Mouse (Mus musculus) embryonic facial prominence, embryonic 11.5 days (tissue): ENCODE measurements around the gene Asic3. TPM values are rescaled to one million over a fixed set of nuclear protein-coding genes. Genes with fewer than 3 reads are reported as not detected.
"Not testable (repeated sequence)": the region's sequence is repeated elsewhere in the genome, so short reads cannot be mapped to it uniquely, and the experiment has no call there.

ENCODE experiments used
- ATAC-seq: fragments of 200-750 bp; cut with Nextera tagmentation; replicated peaks from 2 replicates; pipeline ENCODE4 v1.8.0; 2017; ENCODE audit warnings: low read depth; ENCODE audit not compliant: insufficient number of reproducible peaks, low FRiP score, low TSS enrichment
- DNase-seq: peaks from one replicate; pipeline ENCODE4 v3.0.0-alpha.2; 2015; ENCODE audit warnings: low spot score
- H3K27ac ChIP-seq: fragments of 300-500 bp; sonication (generic); replicated peaks from 2 replicates; pipeline ENCODE4 v1.5.1; 2014; ENCODE audit warnings: mild to moderate bottlenecking, low read depth, low read length, control low read depth
- H3K27me3 ChIP-seq: fragments of 300-500 bp; sonication (generic); 2 replicates; pipeline ENCODE4 v1.6.1; 2014; ENCODE audit warnings: mild to moderate bottlenecking, low read length, moderate library complexity, mixed read lengths; ENCODE audit not compliant: control insufficient read depth, insufficient read depth
- H3K36me3 ChIP-seq: fragments of 300-500 bp; sonication (generic); replicated peaks from 2 replicates; pipeline ENCODE4 v1.6.1; 2014; ENCODE audit warnings: low read depth, mild to moderate bottlenecking, low read length, moderate library complexity, mixed read lengths; ENCODE audit not compliant: control insufficient read depth, insufficient read depth
- H3K4me1 ChIP-seq: fragments of 300-500 bp; sonication (generic); 2 replicates; pipeline ENCODE4 v1.6.1; 2014; ENCODE audit warnings: low read length, mixed read lengths; ENCODE audit not compliant: control insufficient read depth, insufficient read depth
- H3K4me2 ChIP-seq: fragments of 300-500 bp; sonication (generic); 2 replicates; pipeline ENCODE4 v1.6.1; 2014; ENCODE audit warnings: low read depth, mild to moderate bottlenecking, control low read depth, low read length, moderate library complexity
- H3K4me3 ChIP-seq: fragments of 300-500 bp; sonication (generic); 2 replicates; pipeline ENCODE4 v1.5.1; 2014; ENCODE audit warnings: low read depth, low read length, control low read depth
- H3K9ac ChIP-seq: fragments of 300-500 bp; sonication (generic); replicated peaks from 2 replicates; pipeline ENCODE4 v1.6.1; 2014; ENCODE audit warnings: mild to moderate bottlenecking, control low read depth, low read length
- H3K9me3 ChIP-seq: fragments of 300-500 bp; sonication (generic); replicated peaks from 2 replicates; pipeline ENCODE4 v1.6.1; 2016; ENCODE audit warnings: mild to moderate bottlenecking, low read length, inconsistent platforms, mixed read lengths; ENCODE audit not compliant: control insufficient read depth
- WGBS: fragments of 180-500 bp; shearing (Covaris S2); extraction: QIAGEN DNeasy Blood & Tissue Kit; methylation state at CpG from one replicate; pipeline ENCODE4 v1.1.7; 2014; 5-methylcytosine and 5-hydroxymethylcytosine counted together
- polyA plus RNA-seq: library from polyadenylated mRNA; unstranded; fragments of >200 nt; fragmentation: Nextera tagmentation; extraction: Ambion mirVana; gene quantifications from 2 replicates; pipeline ENCODE4 v1.2.1, GENCODE M21; 2014

The Asic3 gene
- polyA plus RNA-seq, 1 experiment from 2014 or later: 0.42 TPM

GRCm38 (mm10) chr5:24389658-24390020 lies 23.6 kb upstream of the Asic3 start:
- no peak for ATAC-seq
- Histone ChIP-seq H3K27me3 (peaks cover 14% of the 10 kb centered on the region), H3K36me3 (no peaks in the 10 kb centered on the region), H3K27ac (no peak overlapping the region), H3K4me2 (no peak overlapping the region), H3K4me3 (no peak overlapping the region), H3K9me3 (no peaks in the 10 kb centered on the region), H3K4me1 (peaks cover 3% of the 10 kb centered on the region; the same call in 1 of the 2 replicates), H3K9ac (no peak overlapping the region)
- WGBS: 72% methylated on average over 4 of the region's 4 CpGs
- DNase-seq: no peak

- Histone ChIP-seq H3K4me3 (no peak within 1 kb of the TSS), H3K9me3 (no peaks in the 10 kb centered on the region), H3K27me3 (peaks cover 13% of the 10 kb centered on the region), H3K9ac (no peak within 1 kb of the TSS), H3K27ac (no peak within 1 kb of the TSS), H3K4me2 (no peak within 1 kb of the TSS), H3K36me3 (no peaks in the 10 kb centered on the region), H3K4me1 (peaks cover 3% of the 10 kb centered on the region; the same call in 1 of the 2 replicates)
- DNase-seq: no peak
- WGBS: 85% methylated on average over 7 of the region's 7 CpGs
- no peak for ATAC-seq
Measured at GRCm38 (mm10) chr5:24391864-24392263, 21.3 kb upstream of the Asic3 start, which contains the start of gene Atg9b. Gene Atg9b, minus strand, starts transcription at chr5:24392143.

GRCm38 (mm10) chr5:24392724-24393123 lies 20.5 kb upstream of the Asic3 start:
- ATAC-seq (no peak), DNase-seq (no peak)
- Histone ChIP-seq H3K9me3 (no peaks in the 10 kb centered on the region), H3K9ac (no peak overlapping the region), H3K4me2 (no peak overlapping the region), H3K4me1 (peaks cover 3% of the 10 kb centered on the region; the same call in 1 of the 2 replicates), H3K27ac (no peak overlapping the region), H3K27me3 (peaks cover 6% of the 10 kb centered on the region), H3K36me3 (no peaks in the 10 kb centered on the region), H3K4me3 (no peak overlapping the region)
- WGBS: 75% methylated on average over 7 of the region's 7 CpGs

GRCm38 (mm10) chr5:24393392-24393997 lies 19.7 kb upstream of the Asic3 start, which contains the start of gene Abcb8:
Gene Abcb8, plus strand, starts transcription at chr5:24393663.
- no peak within 1 kb of the TSS for H3K27ac ChIP-seq
- H3K4me2 ChIP-seq: peak within 1 kb of the TSS; percentile 50
- H3K9me3 ChIP-seq: no peaks in the 10 kb centered on the region
- ATAC-seq: no peak
- WGBS: 20% methylated on average over 7 of the region's 7 CpGs
- peak within 1 kb of the TSS; percentile 59 for H3K9ac ChIP-seq
- H3K4me3 ChIP-seq: peak within 1 kb of the TSS; percentile 49
- DNase-seq: peak; percentile 87
- no peaks in the 10 kb centered on the region for H3K27me3 ChIP-seq
- H3K36me3 ChIP-seq: no peaks in the 10 kb centered on the region
- H3K4me1 ChIP-seq: no peaks in the 10 kb centered on the region

- WGBS: 1% methylated on average over 36 of the region's 36 CpGs
Measured at GRCm38 (mm10) chr5:24394165-24394894, 18.9 kb upstream of the Asic3 start.

GRCm38 (mm10) chr5:24396254-24396653 lies 16.9 kb upstream of the Asic3 start:
- 89% methylated on average over 6 of the region's 6 CpGs for WGBS
- not testable (repeated sequence) for H3K27me3 ChIP-seq, H3K9ac ChIP-seq, DNase-seq, ATAC-seq, H3K4me3 ChIP-seq, H3K9me3 ChIP-seq, H3K4me1 ChIP-seq, H3K27ac ChIP-seq, H3K4me2 ChIP-seq, H3K36me3 ChIP-seq

More at GRCm38 (mm10) chr5:24394165-24394894, 18.9 kb upstream of the Asic3 start:
- no peaks in the 10 kb centered on the region for H3K9me3 ChIP-seq
- peak overlapping the region; percentile 49 for H3K4me3 ChIP-seq
- no peaks in the 10 kb centered on the region for H3K4me1 ChIP-seq
- H3K36me3 ChIP-seq: no peaks in the 10 kb centered on the region
- no peaks in the 10 kb centered on the region for H3K27me3 ChIP-seq
- no peak overlapping the region for H3K27ac ChIP-seq
- H3K9ac ChIP-seq: peak overlapping the region; percentile 59
- peak overlapping the region; percentile 50 for H3K4me2 ChIP-seq
- peak; percentile 94 for DNase-seq
- ATAC-seq: peak; percentile 94

GRCm38 (mm10) chr5:24399686-24400085 lies 13.5 kb upstream of the Asic3 start:
- H3K36me3 ChIP-seq: no peaks in the 10 kb centered on the region
- no peaks in the 10 kb centered on the region; the same call in 1 of the 2 replicates for H3K4me1 ChIP-seq

GRCm38 (mm10) chr5:24400362-24400761 lies 12.8 kb upstream of the Asic3 start:
- H3K36me3 ChIP-seq: no peaks in the 10 kb centered on the region
- ATAC-seq: 0 out of 2 replicates have a peak, but pooled peaks have one; percentile 16

More at GRCm38 (mm10) chr5:24399686-24400085, 13.5 kb upstream of the Asic3 start:
- no peak overlapping the region for H3K4me3 ChIP-seq
- DNase-seq: no peak
- H3K27ac ChIP-seq: no peak overlapping the region
- no peaks in the 10 kb centered on the region for H3K9me3 ChIP-seq
- WGBS: 80% methylated on average over 10 of the region's 10 CpGs
- H3K4me2 ChIP-seq: no peak overlapping the region
- no peak overlapping the region for H3K9ac ChIP-seq
- ATAC-seq: 0 out of 2 replicates have a peak, but pooled peaks have one; percentile 11
- no peaks in the 10 kb centered on the region for H3K27me3 ChIP-seq

More at GRCm38 (mm10) chr5:24400362-24400761, 12.8 kb upstream of the Asic3 start:
- Histone ChIP-seq H3K4me1 (no peaks in the 10 kb centered on the region; the same call in 1 of the 2 replicates), H3K4me3 (no peak overlapping the region), H3K9me3 (no peaks in the 10 kb centered on the region), H3K27me3 (no peaks in the 10 kb centered on the region), H3K4me2 (no peak overlapping the region), H3K27ac (no peak overlapping the region), H3K9ac (no peak overlapping the region)
- WGBS: 83% methylated on average over 11 of the region's 11 CpGs
- DNase-seq: no peak
